Mouse (Mus musculus): ENCODE results near the gene Gde1.
A peak's percentile ranks its signal among the peaks of the same experiment; 100 is the strongest.

The Gde1 gene

GRCm38 (mm10) chr7:118707216-118707615 lies 1.6 kb upstream of the Gde1 start:
- no peak for DNase-seq (ENCODE audit: low read depth, low spot score)

GRCm38 (mm10) chr7:118706488-118706887 lies 910 bp upstream of the Gde1 start:
- DNase-seq (ENCODE audit: low read depth, low spot score) = no peak

GRCm38 (mm10) chr7:118706051-118706450 lies 473 bp upstream of the Gde1 start:
- DNase-seq (ENCODE audit: low read depth, low spot score) = peak; percentile 58

GRCm38 (mm10) chr7:118704001-118704850 lies 1.4 kb downstream of the Gde1 start:
- no peak for DNase-seq (ENCODE audit: low read depth, low spot score)

- DNase-seq (ENCODE audit: low read depth, low spot score) = no peak
These were observed 2.4 kb downstream of the Gde1 start for GRCm38 (mm10) chr7:118703144-118703561.

- no peak for DNase-seq (ENCODE audit: low read depth, low spot score)
These were observed 6.7 kb downstream of the Gde1 start for GRCm38 (mm10) chr7:118698882-118699281.

GRCm38 (mm10) chr7:118697168-118697567 lies 8.4 kb downstream of the Gde1 start:
- no peak for DNase-seq (ENCODE audit: low read depth, low spot score)

- DNase-seq (ENCODE audit: low read depth, low spot score) = no peak
These were observed 9.4 kb downstream of the Gde1 start for GRCm38 (mm10) chr7:118696146-118696545.

- DNase-seq (ENCODE audit: low read depth, low spot score) = no peak
These were observed 14.3 kb downstream of the Gde1 start for GRCm38 (mm10) chr7:118691287-118691686.

GRCm38 (mm10) chr7:118689088-118689487 lies 16.5 kb downstream of the Gde1 start:
- no peak for DNase-seq (ENCODE audit: low read depth, low spot score)

- DNase-seq (ENCODE audit: low read depth, low spot score) = peak; percentile 92
These were observed 17.4 kb downstream of the Gde1 start for GRCm38 (mm10) chr7:118688199-118688598.

- no peak for DNase-seq (ENCODE audit: low read depth, low spot score)
These were observed 28.8 kb downstream of the Gde1 start for GRCm38 (mm10) chr7:118676826-118677225.

- no peak for DNase-seq (ENCODE audit: low read depth, low spot score)
These were observed 35.4 kb downstream of the Gde1 start for GRCm38 (mm10) chr7:118670142-118670541.

GRCm38 (mm10) chr7:118667773-118668172 lies 37.8 kb downstream of the Gde1 start:
- DNase-seq (ENCODE audit: low read depth, low spot score) = no peak

- peak; percentile 83 for DNase-seq (ENCODE audit: low read depth, low spot score)
These were observed 48.8 kb downstream of the Gde1 start for GRCm38 (mm10) chr7:118656730-118657129.

GRCm38 (mm10) chr7:118652572-118653295 lies 52.8 kb downstream of the Gde1 start:
- DNase-seq (ENCODE audit: low read depth, low spot score) = peak; percentile 80

- DNase-seq (ENCODE audit: low read depth, low spot score) = no peak
These were observed 54.7 kb downstream of the Gde1 start for GRCm38 (mm10) chr7:118650891-118651290.

- DNase-seq (ENCODE audit: low read depth, low spot score) = no peak
These were observed 55.5 kb downstream of the Gde1 start for GRCm38 (mm10) chr7:118650119-118650518.

- no peak for DNase-seq (ENCODE audit: low read depth, low spot score)
These were observed 56.2 kb downstream of the Gde1 start for GRCm38 (mm10) chr7:118649328-118649727.

GRCm38 (mm10) chr7:118646237-118646636 lies 59.3 kb downstream of the Gde1 start:
- no peak for DNase-seq (ENCODE audit: low read depth, low spot score)
